Mouse (Mus musculus) myocyte (in vitro differentiated cells): ENCODE data around the gene Ltf.

Experiments used
- CEBPB ChIP-seq: IDR thresholded peaks from 2 replicates; pipeline ENCODE4 v1.6.1; 2011; ENCODE audit warnings: mild to moderate bottlenecking, moderate library complexity; ENCODE audit not compliant: poor library complexity, insufficient read depth, severe bottlenecking
- MAX ChIP-seq: IDR thresholded peaks from one replicate; pipeline ENCODE4 v1.6.1; 2011; ENCODE audit warnings: low read depth, mild to moderate bottlenecking, control low read depth
- MYOG ChIP-seq, 3 experiments: IDR thresholded peaks; one replicate each; pipeline ENCODE4 v1.6.1; 2011; ENCODE audit warnings: control low read depth in 2 of 3, low read depth in 2 of 3, mild to moderate bottlenecking in 2 of 3; ENCODE audit not compliant: insufficient read length in 2 of 3, control insufficient read depth in 1 of 3, insufficient read depth in 1 of 3
- POLR2A ChIP-seq: IDR thresholded peaks from one replicate; pipeline ENCODE4 v1.6.1; 2011; ENCODE audit warnings: low read depth, mild to moderate bottlenecking, control low read depth, moderate library complexity; ENCODE audit not compliant: insufficient read length
- SRF ChIP-seq: IDR thresholded peaks from one replicate; pipeline ENCODE4 v1.6.1; 2011; ENCODE audit warnings: low read depth; ENCODE audit not compliant: control insufficient read depth, insufficient read length
- USF1 ChIP-seq: IDR thresholded peaks from one replicate; pipeline ENCODE4 v1.6.1; 2011; ENCODE audit warnings: low read depth, mild to moderate bottlenecking, control low read depth, moderate library complexity

DNA sequence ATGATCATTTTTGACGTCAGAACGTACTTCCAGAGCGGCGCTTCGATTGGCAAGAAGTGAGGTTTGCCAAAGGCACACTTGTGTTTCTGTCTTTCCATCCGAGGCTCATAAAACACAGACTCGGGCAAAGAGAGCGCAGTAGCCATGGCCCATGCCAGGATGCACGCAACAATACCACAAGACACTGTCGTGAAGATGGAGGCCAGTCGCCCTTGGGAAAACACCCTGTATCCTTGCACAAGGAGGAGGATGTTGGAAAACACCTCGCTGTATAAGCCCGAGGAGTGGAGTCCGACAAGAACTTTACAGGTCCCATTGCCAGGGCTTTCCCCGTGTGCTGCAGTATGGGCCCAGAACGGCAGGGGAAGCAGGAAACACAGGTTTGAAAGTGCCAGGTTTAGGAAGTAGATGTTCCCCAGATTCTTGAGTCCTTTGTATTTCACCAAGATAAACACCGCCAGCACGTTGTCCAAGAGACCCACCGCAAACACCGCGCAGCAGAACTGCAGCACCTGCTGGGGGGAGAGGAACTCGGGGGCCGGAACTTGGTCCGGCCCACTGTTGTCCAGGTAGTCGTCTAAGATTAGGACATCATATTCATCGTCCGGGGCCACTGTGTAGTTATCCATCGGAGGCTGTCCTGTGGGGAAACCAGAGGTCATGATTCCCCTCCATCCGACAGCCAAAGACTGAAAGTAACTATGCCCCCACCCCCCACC, 36.9 kb downstream of the Ltf start:
- TF ChIP-seq CEBPB: no peak
- no peak for TF ChIP-seq POLR2A
- no peak for TF ChIP-seq USF1
- TF ChIP-seq MAX: no peak
- no peak for TF ChIP-seq SRF
- TF ChIP-seq MYOG (IDR thresholded peaks at IDR 0.05; ENCODE audit: control insufficient read depth in 1 of 3, insufficient read depth in 1 of 3, insufficient read length in 2 of 3, low read depth in 2 of 3): no peak
